Mouse (Mus musculus) stomach, embryonic 14.5 days (tissue): ENCODE data around the gene H2-DMb2. TPM values are rescaled to one million over a fixed set of nuclear protein-coding genes. Genes with fewer than 3 reads are reported as not detected.

Source experiments
- ATAC-seq: fragments of 200-750 bp; cut with Nextera tagmentation; 2 replicates; pipeline ENCODE4 v1.8.0; 2017; ENCODE audit warnings: low read depth, moderate TSS enrichment; ENCODE audit not compliant: insufficient number of reproducible peaks, insufficient read depth, low FRiP score
- H3K27ac ChIP-seq: fragments of 300-500 bp; sonication (generic); 2 replicates; pipeline ENCODE4 v1.5.1; 2014; ENCODE audit warnings: mild to moderate bottlenecking, low read length, moderate library complexity, mixed read lengths
- H3K27me3 ChIP-seq: fragments of 300-500 bp; sonication (generic); 2 replicates; pipeline ENCODE4 v1.6.1; 2014; ENCODE audit warnings: low read length, control low read depth, mixed read lengths; ENCODE audit not compliant: control insufficient read depth, insufficient read depth
- H3K36me3 ChIP-seq: fragments of 300-500 bp; sonication (generic); 2 replicates; pipeline ENCODE4 v1.6.1; 2014; ENCODE audit warnings: mild to moderate bottlenecking, control low read depth, low read length, moderate library complexity, mixed read lengths; ENCODE audit not compliant: control insufficient read depth, insufficient read depth
- H3K4me1 ChIP-seq: fragments of 300-500 bp; sonication (generic); 2 replicates; pipeline ENCODE4 v1.6.1; 2014; ENCODE audit warnings: low read length, control low read depth, mixed read lengths; ENCODE audit not compliant: control insufficient read depth, insufficient read depth
- H3K4me2 ChIP-seq: fragments of 300-500 bp; sonication (generic); replicated peaks from 2 replicates; pipeline ENCODE4 v1.6.1; 2014; ENCODE audit warnings: low read depth, low read length, control low read depth
- H3K4me3 ChIP-seq: fragments of 300-500 bp; sonication (generic); 2 replicates; pipeline ENCODE4 v1.5.1; 2014; ENCODE audit warnings: low read depth, low read length, control low read depth
- H3K9ac ChIP-seq: fragments of 300-500 bp; sonication (generic); replicated peaks from 2 replicates; pipeline ENCODE4 v1.6.1; 2014; ENCODE audit warnings: low read depth, mild to moderate bottlenecking, control low read depth, low read length, moderate library complexity, mixed read lengths
- H3K9me3 ChIP-seq: fragments of 300-500 bp; sonication (generic); 2 replicates; pipeline ENCODE4 v1.6.1; 2016; ENCODE audit warnings: low read depth, low read length, control low read depth; ENCODE audit not compliant: control insufficient read depth
- WGBS: fragments of 180-500 bp; shearing (Covaris S2); extraction: QIAGEN DNeasy Blood & Tissue Kit; methylation state at CpG from one replicate; pipeline ENCODE4 v1.1.7; 2014; 5-methylcytosine and 5-hydroxymethylcytosine counted together
- polyA plus RNA-seq: library from polyadenylated mRNA; unstranded; fragments of >200 nt; fragmentation: Nextera tagmentation; extraction: Ambion mirVana; gene quantifications from 2 replicates; pipeline ENCODE4 v1.2.1, GENCODE M21; 2014

Gene H2-DMb2
- polyA plus RNA-seq, 1 experiment from 2014 or later: 0.38 TPM

GRCm38 (mm10) chr17:34114114-34114513 is 29.0 kb upstream of the H2-DMb2 start:
- ATAC-seq: no peak
- WGBS: 89% methylated on average over 7 of the region's 7 CpGs
- Histone ChIP-seq H3K9ac (no peak overlapping the region), H3K4me1 (peaks cover 9% of the 10 kb centered on the region), H3K27me3 (no peaks in the 10 kb centered on the region), H3K36me3 (peaks cover 87% of the 10 kb centered on the region), H3K4me3 (no peak overlapping the region), H3K27ac (no peak overlapping the region), H3K9me3 (no peaks in the 10 kb centered on the region), H3K4me2 (no peak overlapping the region)

DNA sequence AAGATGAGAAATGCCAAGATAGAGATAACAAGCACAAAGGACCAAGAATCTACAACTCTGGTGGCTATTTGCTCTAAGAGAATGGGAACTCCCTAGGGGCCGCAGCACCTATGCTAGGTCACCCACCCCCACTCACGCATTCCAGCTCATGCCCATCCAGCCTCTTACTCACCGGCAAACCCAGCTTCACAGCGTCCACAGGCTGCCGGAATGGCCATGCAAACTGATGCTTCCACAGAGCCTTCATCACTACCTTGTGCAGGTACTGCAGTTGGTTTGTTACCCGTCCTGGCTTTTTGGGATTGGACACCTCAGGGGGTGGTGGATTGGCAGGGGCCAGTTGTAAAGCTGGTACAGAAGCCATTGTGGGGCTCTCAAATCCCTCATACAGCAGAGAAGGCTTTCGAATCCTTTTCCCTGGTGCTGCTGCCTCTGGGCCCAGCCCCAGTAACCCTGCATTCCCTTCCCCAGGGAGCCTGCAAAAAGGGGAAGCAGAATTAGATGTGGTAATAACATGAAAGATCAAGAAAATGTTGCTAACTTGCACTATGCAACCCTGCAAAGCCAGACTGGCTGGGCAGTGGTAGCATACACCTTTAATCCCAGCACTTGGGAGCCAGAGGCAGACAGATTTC is 26.3 kb upstream of the H2-DMb2 start:
- peak overlapping the region; percentile 99 for H3K4me3 ChIP-seq
- H3K9ac ChIP-seq: peak overlapping the region; percentile 94
- H3K4me2 ChIP-seq: peak overlapping the region; percentile 98
- 22% methylated on average over 7 of the region's 7 CpGs for WGBS
- H3K4me1 ChIP-seq: peaks cover 9% of the 10 kb centered on the region
- no peak overlapping the region for H3K27ac ChIP-seq
- H3K27me3 ChIP-seq: no peaks in the 10 kb centered on the region
- H3K9me3 ChIP-seq: no peaks in the 10 kb centered on the region
- ATAC-seq: no peak
- peaks cover 65% of the 10 kb centered on the region for H3K36me3 ChIP-seq

DNA sequence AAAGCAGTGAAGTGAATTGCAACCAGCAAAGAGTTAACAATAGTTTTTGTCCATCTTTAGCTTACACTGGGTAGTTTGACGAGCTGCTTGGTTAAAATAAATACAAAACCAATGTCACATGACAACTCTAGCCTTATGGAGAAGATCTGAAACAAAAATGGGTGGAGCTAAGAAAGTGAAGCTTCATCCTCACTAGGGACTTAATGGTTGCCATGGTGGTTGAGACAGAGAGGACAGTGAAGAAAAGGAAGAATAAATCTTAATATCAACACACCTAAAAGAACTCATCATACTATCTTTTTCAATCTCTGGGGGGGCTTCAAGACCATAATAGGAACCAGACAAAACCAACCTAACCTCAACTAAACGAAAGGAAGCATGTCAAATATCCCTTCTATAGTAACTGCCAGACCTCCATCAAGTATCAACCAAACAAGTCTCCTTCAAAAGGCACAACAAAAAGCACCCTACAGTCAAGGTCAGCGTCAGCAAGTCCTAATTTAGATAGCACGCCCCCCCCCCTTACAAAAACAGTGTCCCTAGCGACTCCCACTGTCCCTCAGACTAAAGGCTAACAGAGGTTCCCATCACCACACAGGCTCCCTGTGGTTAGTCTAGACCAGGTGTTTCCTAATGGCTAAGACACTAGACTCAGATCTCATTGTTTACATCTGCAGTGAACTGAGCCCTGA is 25.5 kb upstream of the H2-DMb2 start:
- Histone ChIP-seq H3K36me3 (peaks cover 57% of the 10 kb centered on the region), H3K4me3 (peak overlapping the region; percentile 99), H3K9me3 (no peaks in the 10 kb centered on the region), H3K4me2 (peak overlapping the region; percentile 98), H3K27ac (no peak overlapping the region; the same call in 1 of the 2 replicates), H3K9ac (peak overlapping the region; percentile 94), H3K4me1 (peaks cover 9% of the 10 kb centered on the region), H3K27me3 (no peaks in the 10 kb centered on the region)
- WGBS: 0% methylated on average over 5 of the region's 5 CpGs
- ATAC-seq: no peak

DNA sequence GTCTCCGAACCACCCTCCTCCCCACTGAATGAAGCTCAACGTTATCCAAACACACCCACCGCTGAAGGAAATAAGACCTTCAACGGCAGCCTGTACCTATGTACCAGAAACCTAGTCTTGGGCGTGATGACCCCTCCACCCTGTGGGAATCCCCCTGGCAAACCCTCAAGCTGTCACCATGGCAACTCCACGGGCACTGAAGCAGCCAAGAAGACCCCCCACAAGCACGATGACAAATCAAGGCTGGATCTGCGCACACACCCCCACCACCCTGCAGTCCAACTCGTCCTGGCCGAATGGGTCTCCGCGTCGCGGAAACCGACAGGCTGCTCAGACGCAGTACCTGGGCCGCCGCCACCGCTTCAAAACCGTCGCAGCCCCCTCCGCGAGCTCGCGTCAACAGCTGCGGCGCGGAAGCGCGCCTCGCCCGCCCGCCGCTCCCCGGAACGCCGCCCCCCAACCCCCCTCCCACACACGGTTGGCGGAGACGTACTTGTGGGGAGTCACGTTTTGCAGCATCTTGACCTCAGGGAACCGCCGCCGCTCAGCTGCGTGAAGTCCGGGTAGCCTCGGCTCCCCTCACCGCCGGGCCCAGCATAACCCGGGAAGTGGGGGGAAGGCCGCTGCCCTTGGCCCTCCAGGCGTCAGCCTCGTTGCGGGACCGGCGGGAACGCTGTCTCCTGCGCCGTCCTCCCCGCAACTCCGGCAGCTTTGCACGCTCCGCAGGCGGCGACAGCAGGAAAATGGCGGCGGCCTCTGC is 24.8 kb upstream of the H2-DMb2 start:
- under 1% methylated on average over 67 of the region's 67 CpGs for WGBS
- Histone ChIP-seq H3K4me1 (peaks cover 9% of the 10 kb centered on the region), H3K9ac (peak overlapping the region; percentile 94), H3K36me3 (peaks cover 50% of the 10 kb centered on the region), H3K9me3 (no peaks in the 10 kb centered on the region), H3K27me3 (no peaks in the 10 kb centered on the region), H3K4me2 (peak overlapping the region; percentile 98), H3K4me3 (peak overlapping the region; percentile 99), H3K27ac (peak overlapping the region; percentile 100)
- ATAC-seq: no peak

GRCm38 (mm10) chr17:34118873-34119248 is 24.2 kb upstream of the H2-DMb2 start:
- Histone ChIP-seq H3K4me1 (peaks cover 14% of the 10 kb centered on the region), H3K4me3 (peak overlapping the region; percentile 99), H3K27me3 (no peaks in the 10 kb centered on the region), H3K9ac (peak overlapping the region; percentile 94), H3K27ac (peak overlapping the region; percentile 100), H3K36me3 (peaks cover 44% of the 10 kb centered on the region), H3K4me2 (peak overlapping the region; percentile 98), H3K9me3 (no peaks in the 10 kb centered on the region)
- no peak for ATAC-seq
- under 1% methylated on average over 38 of the region's 38 CpGs for WGBS

DNA sequence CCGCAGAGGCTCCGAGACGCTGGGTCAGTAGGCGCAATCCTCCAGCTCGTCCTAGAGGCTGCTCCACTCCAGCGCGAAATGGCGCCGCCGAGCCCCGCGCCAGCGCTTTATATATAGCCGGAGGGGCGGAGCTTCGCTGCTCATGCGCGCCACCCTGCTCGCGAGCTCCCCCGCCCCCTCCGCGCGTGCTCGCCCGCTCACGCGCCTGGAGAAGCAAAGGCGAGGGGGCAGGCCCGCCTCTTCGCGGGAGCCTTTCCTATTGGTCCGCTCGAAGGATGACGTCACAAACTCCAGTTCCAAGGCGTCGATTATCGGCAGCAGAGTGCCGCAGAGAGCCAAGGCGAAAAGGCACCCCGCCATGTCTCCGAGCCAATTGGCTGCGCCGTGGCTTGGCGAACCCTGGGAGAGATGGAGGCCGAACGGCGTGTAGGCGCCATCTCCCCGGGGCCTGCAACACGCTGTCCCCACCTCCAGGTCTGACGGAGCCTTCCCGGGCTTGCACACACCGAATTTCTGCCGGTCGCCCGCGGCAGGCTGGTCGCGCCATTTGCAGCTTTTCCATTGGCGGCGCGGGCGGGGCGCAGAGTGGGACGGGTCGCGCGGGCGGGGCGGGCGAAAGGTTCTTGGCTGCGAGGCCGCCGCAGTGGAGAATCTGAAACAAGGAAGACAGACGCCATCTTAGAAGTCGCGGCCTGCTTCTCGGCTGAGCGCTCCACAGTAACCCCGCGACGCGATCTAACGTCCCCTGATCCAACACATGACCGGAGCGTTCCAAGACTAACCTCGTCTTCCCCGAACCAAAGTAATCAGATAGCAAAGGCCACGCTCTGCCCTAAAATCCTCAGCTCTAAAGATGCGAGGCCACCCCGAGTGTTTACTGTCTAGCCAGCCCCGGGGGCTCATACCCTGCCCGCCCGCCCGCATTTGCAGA is 23.6 kb upstream of the H2-DMb2 start, which contains the start of gene H2-DMa:
Gene H2-DMa, plus strand, starts transcription at position 293 of the 931 bp plus-strand sequence.
- ATAC-seq: peak; percentile 79
- 2% methylated on average over 96 of the region's 96 CpGs for WGBS
- Histone ChIP-seq H3K4me3 (peak within 1 kb of the TSS; percentile 99), H3K9me3 (no peaks in the 10 kb centered on the region), H3K36me3 (peaks cover 38% of the 10 kb centered on the region), H3K4me2 (peak within 1 kb of the TSS; percentile 98), H3K4me1 (peaks cover 14% of the 10 kb centered on the region), H3K9ac (peak within 1 kb of the TSS; percentile 94), H3K27ac (peak within 1 kb of the TSS; percentile 100), H3K27me3 (no peaks in the 10 kb centered on the region)

- ATAC-seq: peak; percentile 19; the same call in 1 of the 2 replicates
- Histone ChIP-seq H3K27ac (peak overlapping the region; percentile 100), H3K9me3 (no peaks in the 10 kb centered on the region), H3K27me3 (no peaks in the 10 kb centered on the region), H3K4me1 (peaks cover 14% of the 10 kb centered on the region), H3K4me2 (peak overlapping the region; percentile 98), H3K9ac (peak overlapping the region; percentile 90), H3K4me3 (peak overlapping the region; percentile 99), H3K36me3 (peaks cover 31% of the 10 kb centered on the region)
- WGBS: under 1% methylated on average over 36 of the region's 42 CpGs
Observed at GRCm38 (mm10) chr17:34120180-34120723, 22.9 kb upstream of the H2-DMb2 start.
